Comparison of ENCODE assay signal across 9 mouse cellular contexts in the genomic region with DNA sequence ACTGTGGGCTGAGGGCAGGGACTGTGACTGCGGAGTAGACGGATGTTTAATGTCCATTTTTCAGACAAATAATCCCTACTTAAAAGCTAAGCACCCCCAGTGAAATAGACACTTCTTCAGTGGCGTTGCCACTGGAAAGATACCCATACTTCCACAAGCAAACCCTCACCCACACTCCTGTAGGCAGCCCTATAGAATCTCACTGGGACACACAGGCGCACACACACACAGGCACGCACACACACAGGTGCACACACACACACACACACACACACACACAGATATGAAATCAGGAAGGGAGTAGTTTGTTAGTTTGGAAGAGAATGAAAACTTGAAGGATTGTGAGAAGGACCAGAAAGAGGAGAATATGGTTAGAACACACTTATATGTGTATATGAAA. TPM values are rescaled to one million over a fixed set of nuclear protein-coding genes. Genes with fewer than 3 reads are reported as not detected.
A peak's percentile ranks its signal among the peaks of the same experiment; 100 is the strongest.
DNase-seq lines count a peak whose midpoint lies in the region; ATAC-seq and TF ChIP-seq lines count a peak whose summit lies in the region.
"Had no signal": no experiment of that assay in that cellular context is flagged by ENCODE, and none has a peak within 500 bp of the region (broad histone marks: within the 10 kb centered on the region; RNA-seq: fewer than 3 reads in every experiment).

No protein-coding gene starts in this region.

- H3K36me3 ChIP-seq in heart, postnatal 0 days (replicated peaks; ENCODE audit: control insufficient read depth, insufficient read depth, low read length) = no peaks in the 10 kb centered on the region
- peaks cover 9% of the 10 kb centered on the region for H3K36me3 ChIP-seq in forebrain, embryonic 12.5 days (replicated peaks)
- no peaks in the 10 kb centered on the region for H3K36me3 ChIP-seq in intestine, embryonic 16.5 days (ENCODE audit: control insufficient read depth, insufficient read depth, low read length)
- H3K36me3 ChIP-seq in neural tube, embryonic 12.5 days = peaks cover 10% of the 10 kb centered on the region
- H3K36me3 ChIP-seq in liver, postnatal 0 days (replicated peaks; ENCODE audit: insufficient read depth, low read length) = no peaks in the 10 kb centered on the region

- H3K4me2 ChIP-seq in heart, postnatal 0 days (ENCODE audit: low read depth, low read length) = no peak overlapping the region
- peak overlapping the region; percentile 26 for H3K4me2 ChIP-seq in forebrain, embryonic 12.5 days
- H3K4me2 ChIP-seq in intestine, embryonic 16.5 days (ENCODE audit: low read depth, low read length) = no peak overlapping the region
- H3K4me2 ChIP-seq in neural tube, embryonic 12.5 days (replicated peaks) = peak overlapping the region; percentile 37; the same call in 1 of the 2 replicates
- no peak overlapping the region for H3K4me2 ChIP-seq in liver, postnatal 0 days (ENCODE audit: low read depth, low read length)

- no peak for DNase-seq in heart, postnatal 0 days (ENCODE audit: low spot score)
- no peak for DNase-seq in heart, adult 18-20 months
- DNase-seq in left cerebral cortex, postnatal 25 days (ENCODE audit: low spot score in 2 of 2) = no peak
- DNase-seq in liver, postnatal 0 days = no peak
- no peak for DNase-seq in heart, postnatal 14 days
- DNase-seq: cerebellum, adult 9-11 months had no signal

- H3K9me3 ChIP-seq in heart, postnatal 0 days (replicated peaks; ENCODE audit: control insufficient read depth, low read length) = no peaks in the 10 kb centered on the region; the same call in 1 of the 2 replicates
- H3K9me3 ChIP-seq in forebrain, embryonic 12.5 days = peaks cover 4% of the 10 kb centered on the region; the same call in 1 of the 2 replicates
- H3K9me3 ChIP-seq in intestine, embryonic 16.5 days (ENCODE audit: control insufficient read depth, low read length) = no peaks in the 10 kb centered on the region
- H3K9me3 ChIP-seq in neural tube, embryonic 12.5 days = no peaks in the 10 kb centered on the region
- no peaks in the 10 kb centered on the region for H3K9me3 ChIP-seq in liver, postnatal 0 days (ENCODE audit: low read length)

- no peak overlapping the region for H3K4me3 ChIP-seq in heart, postnatal 0 days (ENCODE audit: low read depth, low read length)
- H3K4me3 ChIP-seq in forebrain, embryonic 12.5 days (replicated peaks) = no peak overlapping the region
- H3K4me3 ChIP-seq in intestine, embryonic 16.5 days (ENCODE audit: low read length) = no peak overlapping the region
- H3K4me3 ChIP-seq in neural tube, embryonic 12.5 days = no peak overlapping the region
- H3K4me3 ChIP-seq in liver, postnatal 0 days (ENCODE audit: low read depth, low read length) = no peak overlapping the region

- H3K27me3 ChIP-seq in heart, postnatal 0 days (ENCODE audit: control insufficient read depth, insufficient read depth, low read length) = no peaks in the 10 kb centered on the region
- no peaks in the 10 kb centered on the region for H3K27me3 ChIP-seq in forebrain, embryonic 12.5 days
- H3K27me3 ChIP-seq in intestine, embryonic 16.5 days (replicated peaks; ENCODE audit: control insufficient read depth, insufficient read depth, low read length) = no peaks in the 10 kb centered on the region
- H3K27me3 ChIP-seq in neural tube, embryonic 12.5 days (replicated peaks) = no peaks in the 10 kb centered on the region
- H3K27me3 ChIP-seq in liver, postnatal 0 days (ENCODE audit: insufficient read depth, low read length) = no peaks in the 10 kb centered on the region

- TF ChIP-seq EP300 in heart, postnatal 0 days (IDR thresholded peaks at IDR 0.05; ENCODE audit: low read depth) = no peak
- no peak for TF ChIP-seq EP300 in liver, postnatal 0 days (IDR thresholded peaks at IDR 0.05; ENCODE audit: low read depth)

- intact Hi-C loops in left cerebral cortex, postnatal 25 days (cut with DNase I) = no loop called here
- intact Hi-C loops in heart, postnatal 14 days (cut with DNase I) = no loop called here

- H3K9ac ChIP-seq in heart, postnatal 0 days (replicated peaks; ENCODE audit: low read depth, low read length) = no peak overlapping the region
- H3K9ac ChIP-seq in forebrain, embryonic 12.5 days = no peak overlapping the region
- no peak overlapping the region for H3K9ac ChIP-seq in intestine, embryonic 16.5 days (ENCODE audit: low read depth, low read length)
- H3K9ac ChIP-seq in neural tube, embryonic 12.5 days = no peak overlapping the region
- no peak overlapping the region for H3K9ac ChIP-seq in liver, postnatal 0 days (replicated peaks)

- WGBS in heart, postnatal 0 days = 87% methylated on average over 5 of the region's 5 CpGs
- WGBS in forebrain, embryonic 12.5 days = 44% methylated on average over 5 of the region's 5 CpGs
- WGBS in intestine, embryonic 16.5 days = 75% methylated on average over 5 of the region's 5 CpGs
- 61% methylated on average over 5 of the region's 5 CpGs for WGBS in neural tube, embryonic 12.5 days
- WGBS in liver, postnatal 0 days (ENCODE audit: insufficient replicate concordance) = 77% methylated on average over 5 of the region's 5 CpGs

- TF ChIP-seq CTCF in heart, postnatal 0 days (IDR thresholded peaks at IDR 0.05; ENCODE audit: low read depth) = no peak
- no peak for TF ChIP-seq CTCF in liver, postnatal 0 days (IDR thresholded peaks at IDR 0.05; ENCODE audit: low read depth)

- H3K4me1 ChIP-seq in heart, postnatal 0 days (ENCODE audit: control insufficient read depth, insufficient read depth) = no peaks in the 10 kb centered on the region
- H3K4me1 ChIP-seq in forebrain, embryonic 12.5 days = peaks cover 33% of the 10 kb centered on the region
- H3K4me1 ChIP-seq in intestine, embryonic 16.5 days (ENCODE audit: control insufficient read depth, insufficient read depth, low read length) = peaks cover 9% of the 10 kb centered on the region
- H3K4me1 ChIP-seq in neural tube, embryonic 12.5 days = peaks cover 24% of the 10 kb centered on the region
- no peaks in the 10 kb centered on the region for H3K4me1 ChIP-seq in liver, postnatal 0 days (ENCODE audit: insufficient read depth)

- H3K27ac ChIP-seq in heart, postnatal 0 days (ENCODE audit: low read depth) = 0 out of 2 replicates have a peak overlapping the region, but pooled peaks have one; percentile 11
- H3K27ac ChIP-seq in forebrain, embryonic 12.5 days = peak overlapping the region; percentile 90
- H3K27ac ChIP-seq in intestine, embryonic 16.5 days (ENCODE audit: low read length) = peak overlapping the region; percentile 65
- peak overlapping the region; percentile 39; the same call in 1 of the 2 replicates for H3K27ac ChIP-seq in neural tube, embryonic 12.5 days
- H3K27ac ChIP-seq in liver, postnatal 0 days (ENCODE audit: low read depth) = no peak overlapping the region

- ATAC-seq in heart, postnatal 0 days (ENCODE audit: insufficient read depth, low read depth) = no peak
- no peak for ATAC-seq in forebrain, embryonic 12.5 days (ENCODE audit: low FRiP score)
- ATAC-seq in intestine, embryonic 16.5 days = peak; percentile 18; the same call in 1 of the 2 replicates
- ATAC-seq in neural tube, embryonic 12.5 days (ENCODE audit: low FRiP score, low read depth) = no peak; the same call in 1 of the 2 replicates
- ATAC-seq in liver, postnatal 0 days = no peak

RNA-seq across cellular contexts. Expression of a gene that starts 20.3 kb away (rescaled TPM):
- 6.8 and 12.4 TPM in 2 replicates for total RNA-seq in heart, postnatal 0 days (2014; rRNA removed; ENCODE audit: low replicate concordance)
- polyA plus RNA-seq in heart, postnatal 0 days (2015; fragmentation: Nextera tagmentation; extraction: Ambion mirVana) = 13.6 and 14.9 TPM in 2 replicates
- total RNA-seq in heart, adult 18-20 months (2021) = 1 to 10 TPM; 4.5 to 7.9 TPM
- polyA plus RNA-seq in forebrain, embryonic 12.5 days (2016; fragmentation: Nextera tagmentation; extraction: Ambion mirVana) = 61.5 and 68.0 TPM in 2 replicates
- 22.3 and 22.6 TPM in 2 replicates for polyA plus RNA-seq in intestine, embryonic 16.5 days (2015; fragmentation: Nextera tagmentation; extraction: Ambion mirVana)
- 116 and 121 TPM in 2 replicates for polyA plus RNA-seq in neural tube, embryonic 12.5 days (2016; fragmentation: Nextera tagmentation; extraction: Ambion mirVana)
- total RNA-seq in left cerebral cortex, postnatal 25 days (2021) = 10 to 100 TPM; 14.7 to 15.9 TPM
- 1.6 TPM in 2 replicates for polyA plus RNA-seq in liver, postnatal 0 days (2015; fragmentation: Nextera tagmentation; extraction: Ambion mirVana)
- 10 to 100 TPM in 1 of 2 experiments, 1 to 10 TPM in 1; 8.8 to 10.5 TPM for total RNA-seq in heart, postnatal 14 days (2021)

Comparison
In these comparisons a context has a peak if more than half of its experiments do, and no peak if none do; other contexts are left out.
1. H3K4me2 ChIP-seq: peak in forebrain, embryonic 12.5 days (single experiment) and neural tube, embryonic 12.5 days (single experiment); none in heart, postnatal 0 days (single experiment), intestine, embryonic 16.5 days (single experiment) and liver, postnatal 0 days (single experiment).